Mouse (Mus musculus) urinary bladder, postnatal 25 days (tissue): ENCODE measurements around the gene Iqschfp.

Experiments
- DNase-seq: peaks from one replicate; pipeline ENCODE4 v3.0.0; 2022; ENCODE audit warnings: low spot score

The Iqschfp gene

DNA sequence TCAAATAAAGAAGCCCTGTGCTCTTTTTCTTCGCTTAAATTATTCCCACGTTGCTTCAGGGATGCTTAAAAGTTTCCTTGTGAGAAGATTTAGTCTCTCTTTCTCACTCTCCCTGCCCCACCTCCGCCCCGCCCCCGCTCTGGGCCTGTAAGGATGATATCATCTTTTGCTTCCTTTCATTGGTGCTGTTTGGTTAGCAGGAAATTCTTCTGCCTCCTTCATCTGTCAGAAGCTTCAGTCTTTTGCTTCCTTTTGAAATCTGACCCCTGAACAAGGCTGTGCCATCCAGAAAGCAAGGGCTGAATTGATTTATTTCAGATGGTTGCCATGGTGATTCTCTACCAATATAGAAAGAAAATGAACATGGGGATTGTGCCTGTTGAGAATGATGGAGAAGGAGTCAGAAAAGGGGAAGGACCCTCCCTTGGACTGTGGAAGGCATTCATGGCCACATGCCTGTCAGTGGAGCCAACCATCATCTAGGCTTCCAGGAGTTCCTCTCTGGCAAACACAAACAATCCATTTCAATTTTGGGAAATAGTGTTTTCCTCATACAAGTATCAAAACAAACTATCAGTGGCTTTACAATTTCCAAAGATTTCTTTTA lies 62.5 kb downstream of the Iqschfp start:
- no peak for DNase-seq

- no peak for DNase-seq
These were observed 67.6 kb downstream of the Iqschfp start for GRCm38 (mm10) chr3:67959672-67960071.

DNA sequence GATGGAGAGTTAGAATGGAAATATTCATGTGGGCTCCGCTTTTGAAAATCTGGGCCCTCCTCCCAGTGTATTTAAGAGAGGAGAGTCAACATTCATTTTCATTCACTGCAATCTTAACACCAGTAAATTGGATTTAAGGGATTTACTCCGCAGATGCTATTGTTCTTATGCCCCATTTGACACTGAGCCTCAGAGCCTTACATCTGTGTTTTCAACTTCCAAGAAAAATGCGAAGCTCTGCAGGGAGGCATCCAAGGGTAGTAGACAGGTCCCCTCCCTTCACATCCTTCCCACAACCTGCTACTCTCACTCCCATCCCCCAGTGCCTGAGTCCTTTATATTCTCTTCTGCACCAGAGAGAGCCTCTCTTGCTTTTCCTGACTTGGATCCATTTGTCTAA lies 68.1 kb downstream of the Iqschfp start:
- DNase-seq, result no peak

- DNase-seq, result no peak
These were observed 68.7 kb downstream of the Iqschfp start for GRCm38 (mm10) chr3:67960727-67961126.

DNA sequence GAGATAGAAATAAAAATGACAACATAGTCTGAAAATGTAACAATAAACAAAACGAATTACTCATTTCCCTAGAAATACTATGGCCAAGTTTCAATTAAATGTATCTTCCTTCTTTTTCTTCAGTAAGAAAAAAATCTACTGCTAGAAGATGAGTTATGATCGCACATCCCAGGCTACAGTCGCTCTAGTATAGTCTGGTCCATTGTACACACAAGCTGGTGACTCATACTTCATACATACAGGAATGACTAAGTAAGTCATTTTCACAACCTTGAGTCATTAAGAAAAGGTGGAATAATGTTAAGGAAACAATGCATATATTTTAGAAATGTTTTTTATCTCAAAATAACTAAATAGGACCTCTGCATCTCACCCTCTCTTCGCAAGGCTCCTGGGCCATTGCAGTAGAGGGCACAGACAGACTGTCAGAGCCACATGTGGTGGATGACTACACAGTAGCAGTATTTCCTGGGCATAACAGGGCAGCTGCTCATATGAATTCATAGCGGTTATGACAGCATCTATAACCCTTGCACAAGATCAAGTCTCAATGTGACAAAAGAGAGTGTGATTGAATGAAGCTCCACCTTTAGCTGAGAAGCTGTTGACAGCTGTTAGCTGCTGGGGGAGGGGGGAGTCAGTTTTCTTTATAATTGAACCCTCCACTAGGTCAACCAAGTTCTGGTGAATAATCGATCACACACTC lies 70.1 kb downstream of the Iqschfp start:
- no peak for DNase-seq

DNA sequence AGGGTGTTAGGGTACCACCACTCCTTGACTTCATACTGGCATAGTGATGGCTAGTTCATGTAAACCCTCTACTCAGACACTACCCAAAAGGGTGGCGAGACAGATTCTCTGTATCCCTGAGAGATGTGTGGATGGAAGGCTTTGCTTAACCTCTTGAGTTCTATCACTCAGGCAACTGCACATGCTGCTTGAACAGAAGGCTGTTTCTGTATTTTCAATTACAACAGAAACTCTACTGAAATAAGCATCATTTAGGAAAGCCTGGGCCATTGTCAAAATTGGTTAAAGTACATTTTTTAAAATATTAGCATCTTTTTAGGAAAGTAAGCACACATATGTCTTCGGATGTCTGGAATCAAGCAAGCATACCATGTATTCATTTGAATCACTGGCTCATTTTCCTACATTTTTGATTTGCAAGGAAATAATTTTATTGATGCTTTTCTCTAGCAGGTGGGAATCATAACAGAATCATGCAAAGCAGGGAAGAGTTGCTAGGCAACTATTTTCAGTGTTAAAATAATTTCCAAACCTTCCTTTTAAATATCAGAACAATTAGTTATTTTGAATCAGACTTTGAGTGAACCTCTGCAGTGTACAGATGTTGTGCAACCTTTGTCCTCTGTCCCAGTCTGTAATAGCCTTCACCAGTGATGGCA lies 82.4 kb downstream of the Iqschfp start:
- DNase-seq, result no peak

DNA sequence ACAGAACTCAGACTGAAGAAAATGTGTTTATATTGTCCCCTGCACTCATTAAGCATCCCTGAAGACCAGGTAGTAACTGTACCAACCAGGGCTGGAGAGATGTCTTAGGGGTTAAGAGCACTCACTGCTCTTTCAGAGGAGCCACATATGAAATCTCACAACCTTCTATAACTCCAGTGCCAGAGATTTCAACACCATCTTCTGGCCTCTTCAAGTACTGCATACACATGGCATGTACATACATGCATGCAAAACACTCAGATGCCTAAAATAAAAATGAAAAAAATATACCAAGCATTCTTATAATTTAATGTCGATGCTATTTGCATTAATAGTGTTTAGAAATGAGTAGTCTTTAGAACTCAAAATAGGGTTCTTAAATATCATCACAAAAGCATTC lies 88.0 kb downstream of the Iqschfp start:
- DNase-seq, result no peak

DNA sequence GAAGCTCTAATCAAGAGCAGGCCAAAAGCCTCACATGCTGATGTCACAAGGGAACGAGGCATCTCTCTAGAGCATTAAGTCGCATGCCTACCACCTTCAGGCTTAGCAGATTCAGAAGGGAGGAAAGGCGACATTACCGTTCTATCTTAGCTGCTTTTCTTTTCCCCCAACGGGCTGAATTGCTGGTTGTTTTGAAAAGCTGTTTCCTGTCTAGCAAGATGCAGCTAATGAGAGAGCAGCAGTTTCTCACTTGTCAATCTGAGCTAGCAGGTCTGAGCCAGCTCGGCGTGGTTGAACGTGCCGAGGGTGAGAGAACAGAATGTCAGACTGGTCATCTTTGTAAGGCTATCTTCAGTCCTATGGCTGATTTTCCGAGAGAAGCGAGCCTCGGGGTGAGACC lies 91.3 kb downstream of the Iqschfp start:
- DNase-seq, result no peak

- DNase-seq, result no peak
These were observed 110.4 kb downstream of the Iqschfp start for GRCm38 (mm10) chr3:68002415-68002814.

DNA sequence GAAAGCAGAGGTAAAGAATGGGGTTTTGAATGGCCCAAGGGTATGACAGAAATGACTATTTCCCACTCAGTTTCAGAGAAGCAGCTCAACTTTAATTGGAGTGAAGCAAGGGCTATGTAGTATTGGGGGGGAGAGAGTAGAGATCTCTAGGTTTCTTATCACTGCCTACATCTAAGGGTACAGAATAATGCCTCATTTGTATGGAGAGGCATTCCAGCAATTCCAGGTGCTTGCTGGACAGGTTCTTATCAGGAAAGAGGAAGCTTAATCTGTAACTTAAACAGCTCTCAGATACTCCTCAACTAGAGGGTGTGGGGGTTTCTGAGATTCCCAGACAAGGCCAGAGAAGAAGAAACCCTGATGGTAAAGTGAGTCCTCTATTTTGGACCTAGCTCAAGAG lies 120.3 kb downstream of the Iqschfp start:
- DNase-seq, result no peak

DNA sequence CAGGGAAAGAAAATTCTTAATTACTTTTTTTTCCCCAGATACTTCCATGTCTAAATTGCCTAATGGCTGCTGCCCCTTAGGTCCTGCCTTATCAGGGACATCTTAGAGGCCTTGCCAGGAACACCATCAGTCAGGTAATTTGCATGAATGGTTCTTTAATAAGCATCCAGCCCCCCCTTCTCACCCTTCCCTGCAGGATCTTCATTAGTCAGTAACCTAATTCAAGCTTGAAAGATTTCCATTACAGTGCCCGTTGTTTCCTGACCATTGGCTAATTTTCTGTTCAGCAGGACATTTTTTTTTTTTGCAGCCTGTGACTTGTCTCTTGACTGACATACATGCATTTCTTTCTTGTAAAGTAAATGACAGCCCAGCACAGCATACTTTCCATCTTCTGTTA lies 123.8 kb downstream of the Iqschfp start:
- DNase-seq, result no peak

DNA sequence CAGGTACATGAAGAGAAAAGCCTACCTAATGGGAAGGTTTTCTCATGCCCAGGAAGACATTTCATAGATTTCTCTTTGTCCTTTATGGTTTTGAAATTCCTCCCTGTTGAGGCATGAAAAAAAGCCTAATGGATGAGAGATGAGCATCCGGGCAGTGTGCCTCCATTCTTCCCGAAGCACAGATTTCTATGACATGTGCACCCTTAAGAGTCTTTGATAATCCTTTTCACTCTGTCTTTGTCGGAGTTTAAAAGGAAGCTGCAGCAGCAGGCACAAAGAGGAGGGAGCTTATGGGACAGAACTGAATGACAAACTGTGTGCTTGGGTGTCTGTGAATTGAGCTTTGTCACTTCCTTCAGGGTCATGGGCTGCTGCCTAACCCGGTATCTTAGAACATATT lies 127.4 kb downstream of the Iqschfp start:
- no peak for DNase-seq

DNA sequence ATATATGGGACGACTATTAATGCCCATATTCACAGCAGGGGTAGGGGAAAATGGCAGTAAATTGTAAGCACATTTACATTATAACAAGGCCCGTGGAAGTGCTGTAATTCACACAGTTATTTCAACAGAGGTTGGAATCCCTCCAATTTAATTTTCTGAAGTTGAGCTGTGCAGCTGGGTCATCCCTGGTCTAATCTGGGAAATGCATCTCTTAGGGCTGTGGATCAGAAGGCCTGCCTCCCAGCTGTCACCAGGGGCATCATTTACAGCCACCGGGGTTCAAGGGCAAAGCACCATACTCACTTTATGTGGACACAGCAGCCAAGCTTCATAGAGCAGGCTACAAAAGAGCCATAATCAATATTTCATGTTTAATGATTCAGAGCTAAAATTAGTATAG lies 144.1 kb downstream of the Iqschfp start:
- no peak for DNase-seq

- DNase-seq, result no peak
These were observed 150.9 kb downstream of the Iqschfp start for GRCm38 (mm10) chr3:68042951-68043350.

- DNase-seq, result peak; percentile 8
These were observed 153.7 kb downstream of the Iqschfp start for GRCm38 (mm10) chr3:68045475-68046416.

DNA sequence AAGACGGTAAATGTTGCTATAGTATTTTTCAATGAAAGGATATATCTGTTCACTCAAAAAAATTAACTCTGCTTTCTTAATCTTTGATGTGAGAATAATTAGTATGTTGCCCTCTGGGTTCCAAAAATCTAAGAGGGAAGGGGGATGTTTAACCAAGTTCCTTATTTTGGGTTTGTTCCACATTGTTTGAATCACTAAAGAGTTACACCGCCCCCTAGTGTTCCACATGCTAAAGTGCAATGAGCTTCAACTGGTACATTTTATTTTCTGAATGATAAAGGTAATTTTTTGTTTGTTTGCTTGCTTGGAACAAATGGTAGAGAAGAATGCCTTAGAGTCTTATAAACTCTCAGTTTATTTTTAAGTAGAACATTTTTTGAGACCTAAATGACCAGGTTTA lies 161.5 kb downstream of the Iqschfp start:
- no peak for DNase-seq

- DNase-seq, result no peak
These were observed 163.0 kb downstream of the Iqschfp start for GRCm38 (mm10) chr3:68055071-68055470.

DNA sequence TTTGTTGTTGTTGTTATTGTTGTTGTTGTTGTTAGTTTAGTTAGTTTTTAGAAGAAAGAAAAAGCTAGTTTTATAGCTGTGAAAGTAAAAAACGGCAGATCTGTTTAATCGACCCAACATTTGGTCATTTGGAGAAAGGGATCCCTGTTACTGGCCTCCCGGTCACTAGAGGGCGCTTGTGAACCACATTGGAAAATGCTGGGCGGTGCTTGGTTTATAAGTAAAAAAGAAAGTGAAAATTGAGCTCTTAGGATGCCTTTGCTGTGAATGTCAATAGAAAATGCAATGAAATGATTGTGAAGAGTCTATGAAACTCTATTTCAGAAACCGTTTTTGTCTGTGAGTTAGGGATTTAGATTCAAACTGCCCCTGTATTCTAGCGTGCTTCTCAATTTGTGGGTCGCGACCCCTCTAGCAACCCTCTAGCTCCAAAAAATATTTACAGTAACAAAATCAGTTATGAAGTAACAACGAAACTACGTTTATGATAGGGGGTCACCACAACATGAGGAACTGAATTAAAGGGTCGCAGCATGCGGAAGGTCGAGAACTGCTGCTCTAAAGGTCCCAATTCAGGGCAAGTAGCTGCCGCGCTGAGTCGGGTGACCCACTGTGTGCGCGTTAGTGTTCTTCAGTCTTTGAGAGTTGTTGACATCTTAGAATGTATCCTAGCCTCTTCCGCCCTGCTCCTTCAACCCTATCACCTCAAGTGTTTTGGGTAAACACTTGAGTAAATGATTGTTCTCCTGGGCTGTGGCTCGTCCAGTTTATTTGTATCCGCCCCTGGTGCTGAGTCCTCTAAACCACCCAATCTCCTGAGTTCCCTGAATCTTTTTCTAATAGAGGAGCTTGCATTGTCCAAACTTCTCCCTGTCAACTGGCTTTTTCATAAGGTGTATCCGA lies 164.6 kb downstream of the Iqschfp start:
- DNase-seq, result peak; percentile 78

- no peak for DNase-seq
These were observed 167.2 kb downstream of the Iqschfp start for GRCm38 (mm10) chr3:68059162-68059800.

DNA sequence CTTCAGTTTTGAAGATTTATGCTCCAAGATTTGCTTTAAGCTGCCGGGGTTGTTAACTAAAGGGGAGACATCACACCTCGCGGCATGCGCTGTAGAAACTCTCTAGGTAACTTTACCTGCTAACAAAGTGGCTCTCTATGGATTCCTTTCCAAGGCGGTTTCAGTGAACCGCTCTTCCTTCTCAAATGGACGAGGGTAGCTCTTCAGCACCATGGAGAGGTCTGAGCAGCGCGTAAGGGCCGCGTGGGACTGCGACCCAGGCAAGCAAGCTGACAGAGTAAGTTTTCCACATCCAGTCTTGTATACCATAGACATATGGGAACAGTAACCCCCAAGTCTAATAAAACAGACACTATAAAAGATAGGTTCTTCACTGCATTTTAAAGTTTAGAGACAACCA lies 172.7 kb downstream of the Iqschfp start, which contains the start of gene Schip1:
Schip1 (plus strand) TSS at position 72 of the 400 bp plus-strand sequence.
- DNase-seq, result peak; percentile 23
